Mouse (Mus musculus): ENCODE measurements around the gene Ppp3cb. TPM values are rescaled to one million over a fixed set of nuclear protein-coding genes. Genes with fewer than 3 reads are reported as not detected.

Gene Ppp3cb
- polyA plus RNA-seq, 1 experiment, result 4.7 TPM

DNA sequence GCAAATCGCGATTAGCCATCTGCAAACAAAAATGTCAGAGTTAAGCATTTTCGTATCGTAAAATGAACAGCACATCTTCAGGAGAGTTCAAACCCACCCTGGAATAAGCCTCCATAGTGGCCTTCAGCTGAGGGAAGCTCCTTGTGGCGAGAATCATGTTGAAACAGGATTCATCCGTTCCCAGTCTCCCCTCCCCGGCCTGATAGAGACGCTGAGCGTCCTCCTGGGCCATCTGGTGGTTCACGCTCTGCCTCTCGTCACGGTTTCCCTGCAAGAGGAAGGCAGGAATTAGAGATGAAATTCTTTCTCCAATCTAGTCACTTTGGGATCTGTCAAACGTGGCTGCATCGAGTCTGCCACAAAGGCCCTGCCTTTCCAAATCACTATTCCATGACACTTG, 86.2 kb downstream of the Ppp3cb start:
- Histone ChIP-seq H3K27me3 (ENCODE audit: control insufficient read depth, insufficient read depth, low read length) (no peaks in the 10 kb centered on the region), H3K27ac (ENCODE audit: insufficient read depth, low read depth, low read length) (no peak overlapping the region), H3K36me3 (ENCODE audit: control insufficient read depth, insufficient read depth, low read length) (peaks cover 73% of the 10 kb centered on the region), H3K4me3 (ENCODE audit: low read depth, low read length) (no peak overlapping the region), H3K4me1 (ENCODE audit: control insufficient read depth, insufficient read depth, insufficient read length, low read length) (no peaks in the 10 kb centered on the region)
- no peak for TF ChIP-seq CTCF (IDR thresholded peaks at IDR 0.05; ENCODE audit: extremely low read depth, insufficient read length, insufficient replicate concordance, low read depth, low read length)
- TF ChIP-seq POLR2A (IDR thresholded peaks at IDR 0.05; ENCODE audit: low read depth, low read length), result no peak
- WGBS, result 89% methylated on average over 14 of the region's 14 CpGs

DNA sequence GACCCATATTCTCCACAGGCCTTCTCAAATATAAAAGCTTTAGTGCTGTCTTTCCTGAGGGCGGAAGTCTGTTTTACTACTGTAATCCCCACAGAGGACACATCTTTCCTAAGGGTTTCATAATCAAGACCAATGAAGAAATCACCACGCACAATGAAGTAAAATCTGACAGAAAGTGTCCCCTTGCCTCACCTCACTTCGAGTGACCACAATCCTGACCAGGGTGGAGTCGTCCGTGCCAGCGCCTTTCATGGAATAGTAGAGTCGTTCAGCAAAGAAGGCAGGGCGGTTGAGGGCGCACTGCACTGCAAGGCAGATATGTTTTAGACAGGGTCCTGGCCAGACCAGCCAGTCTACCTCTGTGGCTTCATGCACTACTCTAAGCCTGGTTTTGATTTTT, 88.0 kb downstream of the Ppp3cb start:
- Histone ChIP-seq H3K36me3 (ENCODE audit: control insufficient read depth, insufficient read depth, low read length) (peaks cover 60% of the 10 kb centered on the region), H3K4me3 (ENCODE audit: low read depth, low read length) (no peak overlapping the region), H3K27ac (ENCODE audit: insufficient read depth, low read depth, low read length) (no peak overlapping the region), H3K4me1 (ENCODE audit: control insufficient read depth, insufficient read depth, insufficient read length, low read length) (no peaks in the 10 kb centered on the region), H3K27me3 (ENCODE audit: control insufficient read depth, insufficient read depth, low read length) (no peaks in the 10 kb centered on the region)
- no peak for TF ChIP-seq POLR2A (IDR thresholded peaks at IDR 0.05; ENCODE audit: low read depth, low read length)
- no peak for TF ChIP-seq CTCF (IDR thresholded peaks at IDR 0.05; ENCODE audit: extremely low read depth, insufficient read length, insufficient replicate concordance, low read depth, low read length)
- 91% methylated on average over 9 of the region's 9 CpGs for WGBS

DNA sequence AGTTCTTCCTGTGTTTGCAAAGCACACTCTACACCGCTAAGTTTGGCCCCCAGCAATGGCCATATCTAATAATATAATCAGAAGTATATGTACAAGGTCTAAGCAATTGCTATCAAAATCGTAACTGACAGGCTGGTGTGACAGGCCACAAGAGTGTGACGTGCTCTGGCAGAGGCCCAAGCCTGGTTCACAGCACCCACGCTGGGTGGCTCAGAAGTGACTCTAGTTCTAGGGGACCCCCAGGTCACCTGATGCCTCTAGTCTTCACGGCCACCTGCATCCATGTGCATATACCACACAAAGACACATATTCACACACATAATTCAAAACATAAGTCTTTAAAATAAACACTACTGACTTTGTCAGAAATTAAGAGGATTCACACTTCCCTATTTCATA, 93.4 kb downstream of the Ppp3cb start:
- no peak overlapping the region for H3K4me3 ChIP-seq (ENCODE audit: low read depth, low read length)
- H3K4me1 ChIP-seq (ENCODE audit: control insufficient read depth, insufficient read depth, insufficient read length, low read length), result peaks cover 3% of the 10 kb centered on the region; the same call in 1 of the 2 replicates
- TF ChIP-seq CTCF (IDR thresholded peaks at IDR 0.05; ENCODE audit: extremely low read depth, insufficient read length, insufficient replicate concordance, low read depth, low read length) (no peak), POLR2A (IDR thresholded peaks at IDR 0.05; ENCODE audit: low read depth, low read length) (no peak)
- no peak overlapping the region for H3K27ac ChIP-seq (ENCODE audit: insufficient read depth, low read depth, low read length)
- no peaks in the 10 kb centered on the region for H3K27me3 ChIP-seq (ENCODE audit: control insufficient read depth, insufficient read depth, low read length)
- H3K36me3 ChIP-seq (ENCODE audit: control insufficient read depth, insufficient read depth, low read length), result peaks cover 19% of the 10 kb centered on the region
- 87% methylated on average over 5 of the region's 5 CpGs for WGBS

DNA sequence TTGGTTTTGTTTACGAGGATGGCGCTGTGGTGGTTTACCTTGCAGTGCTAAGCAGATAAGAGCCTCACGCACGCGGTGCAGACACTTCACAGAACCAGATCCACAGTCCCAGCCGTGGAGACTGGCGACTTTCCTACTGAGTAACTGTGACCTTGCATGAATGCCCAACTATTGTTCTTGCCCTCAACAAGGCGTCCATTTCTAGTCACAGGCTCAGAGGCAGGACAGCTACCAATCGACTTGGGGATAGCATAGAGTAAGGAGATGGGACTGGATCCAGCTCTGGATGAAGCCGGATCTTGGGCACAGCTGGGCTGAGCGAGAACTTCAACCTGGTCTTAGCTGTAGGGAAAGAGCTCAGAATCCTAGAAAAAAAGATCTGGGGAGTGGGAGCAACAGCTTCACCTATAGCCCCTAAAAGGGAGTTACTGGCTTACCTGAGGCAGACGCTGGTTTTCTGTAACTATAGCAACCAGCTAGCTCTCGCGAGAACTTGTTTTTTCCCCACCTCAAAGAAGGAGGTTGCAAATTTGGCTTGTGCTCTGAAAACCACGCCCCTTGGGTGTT, 94.5 kb downstream of the Ppp3cb start, which contains the start of gene Cfap70:
Gene Cfap70 (minus strand): TSS at position 462 of the 567 bp plus-strand sequence.
- WGBS, result 3% methylated on average over 15 of the region's 15 CpGs
- Histone ChIP-seq H3K27ac (ENCODE audit: insufficient read depth, low read depth, low read length) (no peak within 1 kb of the TSS), H3K4me1 (ENCODE audit: control insufficient read depth, insufficient read depth, insufficient read length, low read length) (peaks cover 3% of the 10 kb centered on the region; the same call in 1 of the 2 replicates), H3K36me3 (ENCODE audit: control insufficient read depth, insufficient read depth, low read length) (peaks cover 14% of the 10 kb centered on the region), H3K27me3 (ENCODE audit: control insufficient read depth, insufficient read depth, low read length) (no peaks in the 10 kb centered on the region), H3K4me3 (ENCODE audit: low read depth, low read length) (peak within 1 kb of the TSS; percentile 41)
- TF ChIP-seq CTCF (IDR thresholded peaks at IDR 0.05; ENCODE audit: extremely low read depth, insufficient read length, insufficient replicate concordance, low read depth, low read length) (no peak), POLR2A (IDR thresholded peaks at IDR 0.05; ENCODE audit: low read depth, low read length) (no peak)

DNA sequence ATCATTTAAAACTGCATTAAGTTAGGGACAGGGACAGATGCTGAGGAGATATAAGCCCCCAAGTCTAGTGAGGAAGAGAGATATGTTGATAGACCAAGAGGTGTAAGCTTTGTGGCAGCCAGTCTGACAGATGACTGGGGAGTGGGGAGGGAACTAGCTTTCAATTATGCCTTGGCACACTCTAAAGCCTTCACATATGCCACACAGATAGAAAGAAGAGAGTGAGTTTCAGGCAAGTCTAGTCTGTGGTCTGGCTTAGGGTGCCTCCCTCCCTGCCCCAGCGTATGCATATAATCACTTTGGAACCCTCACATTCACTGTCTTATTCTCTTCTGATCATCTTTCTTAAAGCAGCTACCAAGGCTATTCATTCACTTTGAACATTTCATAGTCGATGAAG, 95.1 kb downstream of the Ppp3cb start:
- H3K27me3 ChIP-seq (ENCODE audit: control insufficient read depth, insufficient read depth, low read length), result no peaks in the 10 kb centered on the region
- H3K27ac ChIP-seq (ENCODE audit: insufficient read depth, low read depth, low read length), result no peak overlapping the region
- peaks cover 9% of the 10 kb centered on the region for H3K36me3 ChIP-seq (ENCODE audit: control insufficient read depth, insufficient read depth, low read length)
- WGBS, result 4% methylated on average over 2 of the region's 2 CpGs
- no peak for TF ChIP-seq CTCF (IDR thresholded peaks at IDR 0.05; ENCODE audit: extremely low read depth, insufficient read length, insufficient replicate concordance, low read depth, low read length)
- TF ChIP-seq POLR2A (IDR thresholded peaks at IDR 0.05; ENCODE audit: low read depth, low read length), result no peak
- H3K4me3 ChIP-seq (ENCODE audit: low read depth, low read length), result no peak overlapping the region
- peaks cover 3% of the 10 kb centered on the region; the same call in 1 of the 2 replicates for H3K4me1 ChIP-seq (ENCODE audit: control insufficient read depth, insufficient read depth, insufficient read length, low read length)

Other genes with a start within 250 kb of the Ppp3cb start
- 4.8 and 8.2 TPM in 2 replicates for gene Ecd, start 198.5 kb downstream of the Ppp3cb start, polyA plus RNA-seq (2012; rRNA removed)
- 9.3 and 17.0 TPM in 2 replicates for gene Fam149b, start 198.4 kb downstream of the Ppp3cb start, polyA plus RNA-seq (2012; rRNA removed)
- 15.1 and 21.1 TPM in 2 replicates for gene Dnajc9, start 157.7 kb downstream of the Ppp3cb start, polyA plus RNA-seq (2012; rRNA removed)
- gene Mrps16, start 152.9 kb downstream of the Ppp3cb start, polyA plus RNA-seq (2012; rRNA removed), result 22.4 and 28.1 TPM in 2 replicates
- not detected in 2 replicates for gene Cfap70, start 94.3 kb downstream of the Ppp3cb start, polyA plus RNA-seq (2012; rRNA removed)
- 37.3 and 55.7 TPM in 2 replicates for gene Anxa7, start 66.4 kb downstream of the Ppp3cb start, polyA plus RNA-seq (2012; rRNA removed)
- 0.09 and 0.22 TPM in 2 replicates for gene Mss51, start 49.7 kb downstream of the Ppp3cb start, polyA plus RNA-seq (2012; rRNA removed)
- gene Usp54, start 94.5 kb upstream of the Ppp3cb start, polyA plus RNA-seq (2012; rRNA removed), result 1.2 and 1.4 TPM in 2 replicates
- not detected in 2 replicates for gene Myoz1, start 110.0 kb upstream of the Ppp3cb start, polyA plus RNA-seq (2012; rRNA removed)
- gene Synpo2l, start 121.8 kb upstream of the Ppp3cb start, polyA plus RNA-seq (2012; rRNA removed), result 0.06 TPM in 1 of 2 replicates, not detected in the other
- 161 and 233 TPM in 2 replicates for gene Sec24c, start 127.7 kb upstream of the Ppp3cb start, polyA plus RNA-seq (2012; rRNA removed)
- gene Fut11, start 148.4 kb upstream of the Ppp3cb start, polyA plus RNA-seq (2012; rRNA removed), result 6.4 and 13.7 TPM in 2 replicates
- gene Chchd1, start 156.4 kb upstream of the Ppp3cb start, polyA plus RNA-seq (2012; rRNA removed), result 9.3 and 13.9 TPM in 2 replicates
- gene Zswim8, start 161.0 kb upstream of the Ppp3cb start, polyA plus RNA-seq (2012; rRNA removed), result 79.0 and 182 TPM in 2 replicates
- 11.1 and 22.1 TPM in 2 replicates for gene Ndst2, start 188.0 kb upstream of the Ppp3cb start, polyA plus RNA-seq (2012; rRNA removed)
- 8.1 and 12.0 TPM in 2 replicates for gene Camk2g, start 247.5 kb upstream of the Ppp3cb start, polyA plus RNA-seq (2012; rRNA removed)

Measured in small intestine, adult 2 months (tissue).